Mouse (Mus musculus) right cerebral cortex, postnatal 10 days (tissue): ENCODE measurements at regions not wholly inside any gene's neighbourhood (a gene's known extent, or its start where the extent isn't known, plus 50 kb on each side); places are given as distances from the start of the nearest gene placed in this dataset.

Source experiments
- DNase-seq, 2 experiments: peaks; one replicate each; pipeline ENCODE4 v3.0.0; 2021; ENCODE audit warnings: low spot score in 2 of 2

DNA sequence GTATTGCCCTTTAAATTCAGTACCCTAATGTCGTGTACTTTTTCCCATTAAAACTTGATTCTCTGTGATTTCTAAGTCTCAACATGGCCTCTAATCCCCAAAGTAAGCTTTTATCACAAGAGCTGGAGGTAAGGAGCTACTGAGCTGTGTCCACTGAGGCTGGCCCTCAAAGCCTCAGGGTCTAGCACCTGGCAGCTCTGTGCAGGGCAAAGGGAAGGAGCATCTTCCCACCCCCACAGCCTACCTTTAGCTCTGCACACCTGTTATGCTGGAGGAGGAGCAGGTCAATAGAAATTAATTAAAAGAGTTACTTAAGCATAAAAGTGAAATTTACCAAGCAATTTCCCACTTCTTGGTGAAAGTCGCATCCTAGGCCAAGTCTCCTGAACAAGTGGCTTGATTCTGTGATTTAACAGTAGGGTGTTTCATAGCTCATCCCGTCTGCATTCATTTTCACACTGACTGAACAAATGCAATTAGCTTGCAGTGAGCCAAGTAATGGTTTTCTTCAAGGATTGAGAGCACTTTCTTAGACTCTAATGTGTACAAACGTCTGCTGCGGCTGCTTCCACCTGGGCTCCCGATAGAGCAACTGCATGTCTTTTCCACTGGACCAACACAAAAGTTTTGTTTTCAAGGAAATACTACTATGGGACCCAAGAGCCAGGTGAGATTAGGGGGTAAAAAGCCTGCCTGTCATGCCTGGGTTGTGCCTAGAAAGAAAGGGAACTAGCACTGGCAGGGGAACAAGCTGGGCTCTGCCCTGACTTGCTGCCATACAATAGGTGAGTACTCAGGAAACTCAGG, 50.6 kb upstream of the Dap start:
- no peak for DNase-seq
